Mouse (Mus musculus): ENCODE results near the gene Ces2h.

DNA sequence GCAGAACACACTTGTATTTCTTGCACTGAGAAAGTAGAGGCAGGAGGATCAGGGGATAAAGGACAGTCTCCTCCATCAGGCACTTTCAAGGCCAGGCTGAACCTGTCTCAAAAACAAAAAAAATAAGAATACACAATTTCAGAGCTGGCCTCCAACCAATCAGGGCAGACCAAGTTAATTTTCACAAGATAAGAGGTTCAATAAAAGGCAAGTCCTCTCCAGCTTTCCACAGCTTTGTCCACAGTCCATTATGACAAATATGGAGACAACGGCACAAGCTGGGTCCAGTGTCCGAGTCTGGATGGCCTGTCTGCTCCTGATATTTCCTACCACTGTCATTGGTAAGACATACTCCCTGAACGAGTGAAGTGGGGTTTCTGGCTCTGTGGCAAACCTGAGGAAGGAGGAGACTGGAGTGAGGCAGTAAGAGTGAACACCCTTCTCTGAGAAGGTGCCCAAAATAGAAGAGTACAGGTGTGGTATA is 47.8 kb downstream of the Ces2h start, which contains the start of gene Ces3a:
- no peak for TF ChIP-seq CTCF (IDR thresholded peaks at IDR 0.05; ENCODE audit: insufficient read depth, low read depth, low read length)
- no peak for TF ChIP-seq POLR2A (IDR thresholded peaks at IDR 0.05; ENCODE audit: insufficient read depth, low read depth, low read length)
